Mouse (Mus musculus): ENCODE data around the gene Mcoln3. TPM values are rescaled to one million over a fixed set of nuclear protein-coding genes. Genes with fewer than 3 reads are reported as not detected.

Mcoln3 gene
- polyA plus RNA-seq (2012), result not detected in 2 replicates

DNA sequence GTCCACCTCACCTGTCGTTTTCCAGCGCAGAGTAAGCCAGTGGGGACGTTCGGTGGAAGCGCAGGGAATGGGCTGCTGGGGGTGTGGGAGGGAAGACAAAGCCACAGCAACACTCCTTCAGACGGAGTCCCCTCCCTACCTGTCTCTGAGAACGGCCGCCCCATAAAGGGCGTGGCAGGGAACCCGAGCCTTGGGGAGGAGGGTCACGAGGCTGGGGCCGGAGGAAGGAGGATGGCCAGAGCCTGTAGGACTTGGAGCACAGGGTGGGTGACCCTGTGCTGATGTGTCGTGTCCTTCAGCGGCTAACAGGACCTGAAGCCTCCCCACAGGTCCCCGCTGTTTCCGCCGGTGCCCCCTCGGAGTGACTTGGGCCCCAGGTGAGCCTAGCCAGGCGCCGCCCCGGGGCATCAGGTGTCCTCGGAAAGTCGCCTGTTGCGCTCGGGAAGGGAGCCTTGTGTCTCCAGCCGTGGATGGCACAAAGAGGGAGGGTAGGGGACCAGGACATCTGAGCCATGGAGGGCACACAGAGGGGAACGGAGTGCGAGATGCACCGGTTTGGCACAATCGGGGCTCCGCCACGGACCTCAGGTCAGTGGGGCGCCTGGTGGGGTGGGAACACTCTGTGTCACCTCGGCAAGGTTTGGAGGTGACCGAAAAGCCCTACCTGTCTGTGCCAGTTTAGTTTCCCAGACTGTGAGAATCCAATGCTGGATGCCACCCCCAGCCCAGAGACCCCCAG is at the start of gene Mcoln3:
Gene Mcoln3 (plus strand): TSS at position 193 of the 739 bp plus-strand sequence.
- no peaks in the 10 kb centered on the region for H3K4me1 ChIP-seq (ENCODE audit: control insufficient read depth)
- H3K36me3 ChIP-seq (ENCODE audit: control insufficient read depth), result no peaks in the 10 kb centered on the region
- H3K27me3 ChIP-seq (ENCODE audit: control insufficient read depth), result peaks cover 22% of the 10 kb centered on the region
- no peak for TF ChIP-seq GATA1 (IDR thresholded peaks at IDR 0.05; ENCODE audit: low read length)
- TF ChIP-seq TAL1 (IDR thresholded peaks at IDR 0.05; ENCODE audit: low read length), result no peak
- H3K9me3 ChIP-seq (ENCODE audit: control insufficient read depth, low read length), result no peaks in the 10 kb centered on the region
- no peak within 1 kb of the TSS for H3K4me3 ChIP-seq (replicated peaks)

DNA sequence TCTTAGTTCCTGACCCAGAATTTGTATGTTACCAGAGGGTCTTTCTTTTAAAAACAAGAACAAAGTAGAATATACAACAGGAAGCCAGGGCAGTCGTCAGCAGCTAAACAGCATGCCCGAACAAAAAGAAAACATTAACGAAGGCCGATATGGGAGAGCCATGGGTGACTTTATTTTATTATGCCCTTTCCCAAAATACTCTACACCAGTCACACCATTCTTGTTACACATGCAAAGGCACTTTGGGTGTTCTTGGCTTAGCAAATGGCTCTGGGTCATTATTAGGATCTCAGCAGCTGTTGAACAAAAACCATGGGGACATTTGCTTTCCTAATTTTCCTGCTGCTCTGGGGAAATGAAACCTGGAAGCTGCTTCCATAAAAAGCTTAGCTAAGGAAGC is 48.0 kb upstream of the Mcoln3 start:
- Histone ChIP-seq H3K4me3 (replicated peaks) (no peak overlapping the region), H3K36me3 (ENCODE audit: control insufficient read depth) (no peaks in the 10 kb centered on the region), H3K27me3 (ENCODE audit: control insufficient read depth) (no peaks in the 10 kb centered on the region), H3K9me3 (ENCODE audit: control insufficient read depth, low read length) (no peaks in the 10 kb centered on the region), H3K4me1 (ENCODE audit: control insufficient read depth) (no peaks in the 10 kb centered on the region)
- no peak for TF ChIP-seq GATA1 (IDR thresholded peaks at IDR 0.05; ENCODE audit: low read length)

- no peaks in the 10 kb centered on the region for H3K9me3 ChIP-seq (ENCODE audit: control insufficient read depth, low read length)
- no peak overlapping the region for H3K4me3 ChIP-seq (replicated peaks)
- H3K36me3 ChIP-seq (ENCODE audit: control insufficient read depth), result no peaks in the 10 kb centered on the region
- H3K4me1 ChIP-seq (ENCODE audit: control insufficient read depth), result no peaks in the 10 kb centered on the region
- no peaks in the 10 kb centered on the region for H3K27me3 ChIP-seq (ENCODE audit: control insufficient read depth)
- TF ChIP-seq GATA1 (IDR thresholded peaks at IDR 0.05; ENCODE audit: low read length), result no peak
- no peak for TF ChIP-seq TAL1 (IDR thresholded peaks at IDR 0.05; ENCODE audit: low read length)
Observed at GRCm38 (mm10) chr3:146072780-146073179, 44.5 kb upstream of the Mcoln3 start.

GRCm38 (mm10) chr3:146080241-146080640 is 37.0 kb upstream of the Mcoln3 start:
- Histone ChIP-seq H3K36me3 (ENCODE audit: control insufficient read depth) (no peaks in the 10 kb centered on the region), H3K4me1 (ENCODE audit: control insufficient read depth) (no peaks in the 10 kb centered on the region), H3K27me3 (ENCODE audit: control insufficient read depth) (no peaks in the 10 kb centered on the region), H3K9me3 (ENCODE audit: control insufficient read depth, low read length) (peaks cover 18% of the 10 kb centered on the region; the same call in 1 of the 2 replicates), H3K4me3 (replicated peaks) (no peak overlapping the region)
- TF ChIP-seq TAL1 (IDR thresholded peaks at IDR 0.05; ENCODE audit: low read length) (no peak), GATA1 (IDR thresholded peaks at IDR 0.05; ENCODE audit: low read length) (no peak)

GRCm38 (mm10) chr3:146090988-146091657 is 26.1 kb upstream of the Mcoln3 start:
- Histone ChIP-seq H3K4me3 (replicated peaks) (no peak overlapping the region), H3K9me3 (ENCODE audit: control insufficient read depth, low read length) (peaks cover 13% of the 10 kb centered on the region), H3K4me1 (ENCODE audit: control insufficient read depth) (no peaks in the 10 kb centered on the region), H3K27me3 (ENCODE audit: control insufficient read depth) (no peaks in the 10 kb centered on the region), H3K36me3 (ENCODE audit: control insufficient read depth) (no peaks in the 10 kb centered on the region)
- TF ChIP-seq GATA1 (IDR thresholded peaks at IDR 0.05; ENCODE audit: low read length), result no peak
- TF ChIP-seq TAL1 (IDR thresholded peaks at IDR 0.05; ENCODE audit: low read length), result no peak

GRCm38 (mm10) chr3:146095066-146095465 is 22.2 kb upstream of the Mcoln3 start:
- Histone ChIP-seq H3K27me3 (ENCODE audit: control insufficient read depth) (no peaks in the 10 kb centered on the region), H3K36me3 (ENCODE audit: control insufficient read depth) (no peaks in the 10 kb centered on the region), H3K4me1 (ENCODE audit: control insufficient read depth) (no peaks in the 10 kb centered on the region), H3K4me3 (replicated peaks) (no peak overlapping the region), H3K9me3 (ENCODE audit: control insufficient read depth, low read length) (peaks cover 17% of the 10 kb centered on the region)
- TF ChIP-seq GATA1 (IDR thresholded peaks at IDR 0.05; ENCODE audit: low read length) (no peak), TAL1 (IDR thresholded peaks at IDR 0.05; ENCODE audit: low read length) (no peak)

- Histone ChIP-seq H3K4me1 (ENCODE audit: control insufficient read depth) (no peaks in the 10 kb centered on the region), H3K4me3 (replicated peaks) (no peak overlapping the region), H3K36me3 (ENCODE audit: control insufficient read depth) (no peaks in the 10 kb centered on the region), H3K27me3 (ENCODE audit: control insufficient read depth) (no peaks in the 10 kb centered on the region), H3K9me3 (ENCODE audit: control insufficient read depth, low read length) (peaks cover 19% of the 10 kb centered on the region)
- TF ChIP-seq TAL1 (IDR thresholded peaks at IDR 0.05; ENCODE audit: low read length), result no peak
Observed at GRCm38 (mm10) chr3:146096986-146097385, 20.3 kb upstream of the Mcoln3 start.

- TF ChIP-seq GATA1 (IDR thresholded peaks at IDR 0.05; ENCODE audit: low read length) (no peak), TAL1 (IDR thresholded peaks at IDR 0.05; ENCODE audit: low read length) (no peak)
- Histone ChIP-seq H3K4me3 (replicated peaks) (no peak overlapping the region), H3K36me3 (ENCODE audit: control insufficient read depth) (no peaks in the 10 kb centered on the region), H3K9me3 (ENCODE audit: control insufficient read depth, low read length) (peaks cover 20% of the 10 kb centered on the region), H3K27me3 (ENCODE audit: control insufficient read depth) (no peaks in the 10 kb centered on the region), H3K4me1 (ENCODE audit: control insufficient read depth) (no peaks in the 10 kb centered on the region)
Observed at GRCm38 (mm10) chr3:146097861-146098260, 19.4 kb upstream of the Mcoln3 start.

- TF ChIP-seq GATA1 (IDR thresholded peaks at IDR 0.05; ENCODE audit: low read length) (no peak), TAL1 (IDR thresholded peaks at IDR 0.05; ENCODE audit: low read length) (no peak)
- Histone ChIP-seq H3K9me3 (ENCODE audit: control insufficient read depth, low read length) (peaks cover 20% of the 10 kb centered on the region), H3K4me3 (replicated peaks) (no peak overlapping the region), H3K36me3 (ENCODE audit: control insufficient read depth) (no peaks in the 10 kb centered on the region), H3K4me1 (ENCODE audit: control insufficient read depth) (no peaks in the 10 kb centered on the region), H3K27me3 (ENCODE audit: control insufficient read depth) (no peaks in the 10 kb centered on the region)
Observed at GRCm38 (mm10) chr3:146099925-146100324, 17.3 kb upstream of the Mcoln3 start.
